Mouse (Mus musculus) MEL (cell line): ENCODE measurements around the gene Zfp3. TPM values are rescaled to one million over a fixed set of nuclear protein-coding genes. Genes with fewer than 3 reads are reported as not detected.

Source experiments
- DNase-seq: peaks from one replicate; pipeline ENCODE4 v3.0.0; 2011; ENCODE audit warnings: low read depth, low spot score
- H3K27ac ChIP-seq: 2 replicates; pipeline ENCODE4 v1.5.1; 2012; ENCODE audit warnings: low read depth, mild to moderate bottlenecking, control low read depth, low read length, moderate library complexity; ENCODE audit not compliant: control insufficient read depth
- H3K27me3 ChIP-seq, 2 experiments: fragments of 150-350 bp in 1 of 2; sonication (generic) in 1 of 2; 2 replicates each; pipeline ENCODE4 v1.6.1; 2012; ENCODE audit warnings: low read length in 2 of 2, mild to moderate bottlenecking in 2 of 2, improper control_type of control experiment in 1 of 2, moderate library complexity in 1 of 2; ENCODE audit not compliant: insufficient read depth in 2 of 2, control insufficient read depth in 1 of 2
- H3K36me3 ChIP-seq, 2 experiments: 2 replicates each; pipeline ENCODE4 v1.6.1; 2012 to 2014; ENCODE audit warnings: low read length in 2 of 2, improper control_type of control experiment in 1 of 2, inconsistent platforms in 1 of 2, mild to moderate bottlenecking in 1 of 2; ENCODE audit not compliant: insufficient read depth in 2 of 2, control insufficient read depth in 1 of 2
- H3K4me1 ChIP-seq, 2 experiments: fragments of 150-350 bp in 1 of 2; sonication (generic) in 1 of 2; 2 replicates each; pipeline ENCODE4 v1.6.1; 2012; ENCODE audit warnings: low read length in 2 of 2, improper control_type of control experiment in 1 of 2, mild to moderate bottlenecking in 1 of 2; ENCODE audit not compliant: insufficient read depth in 2 of 2, control insufficient read depth in 1 of 2
- H3K4me3 ChIP-seq, 2 experiments: fragments of 150-350 bp in 1 of 2; sonication (generic) in 1 of 2; 2 replicates each; pipeline ENCODE4 v1.5.1; 2012; ENCODE audit warnings: low read depth in 2 of 2, low read length in 2 of 2, mild to moderate bottlenecking in 2 of 2, moderate library complexity in 2 of 2, control low read depth in 1 of 2, improper control_type of control experiment in 1 of 2; ENCODE audit not compliant: control insufficient read depth in 1 of 2, insufficient read depth in 1 of 2
- H3K79me2 ChIP-seq: 2 replicates; pipeline ENCODE4 v1.6.1; 2012; ENCODE audit warnings: mild to moderate bottlenecking, low read length, moderate library complexity; ENCODE audit not compliant: control insufficient read depth, poor library complexity, insufficient read depth
- H3K9ac ChIP-seq: 2 replicates; pipeline ENCODE4 v1.6.1; 2012; ENCODE audit warnings: low read depth, mild to moderate bottlenecking, control low read depth, low read length, moderate library complexity; ENCODE audit not compliant: control insufficient read depth, poor library complexity, severe bottlenecking
- H3K9me3 ChIP-seq: fragments of 150-350 bp; sonication (generic); replicated peaks from 2 replicates; pipeline ENCODE4 v1.6.1; 2012; ENCODE audit warnings: mild to moderate bottlenecking, low read length, improper control_type of control experiment, moderate library complexity; ENCODE audit not compliant: insufficient read depth
- BHLHE40 ChIP-seq: IDR thresholded peaks from 2 replicates; pipeline ENCODE4 v1.6.1; 2012; ENCODE audit warnings: low read depth, mild to moderate bottlenecking, inconsistent platforms, low read length, improper control_type of control experiment, borderline replicate concordance
- CHD1 ChIP-seq: IDR thresholded peaks from 2 replicates; pipeline ENCODE4 v1.6.1; 2012; ENCODE audit warnings: low read depth, mild to moderate bottlenecking, inconsistent platforms, low read length, improper control_type of control experiment
- CTCF ChIP-seq, 3 experiments: IDR thresholded peaks in 2 of 3; conservative IDR thresholded peaks in 1 of 3; 2 replicates each; pipeline ENCODE4 v1.5.1; 2011 to 2012; ENCODE audit warnings: low read length in 3 of 3, low read depth in 2 of 3, mild to moderate bottlenecking in 2 of 3, improper control_type of control experiment in 1 of 3, inconsistent platforms in 1 of 3, mixed read lengths in 1 of 3, moderate library complexity in 1 of 3; ENCODE audit not compliant: control insufficient read depth in 1 of 3, insufficient read depth in 1 of 3, poor library complexity in 1 of 3, severe bottlenecking in 1 of 3
- ELF1 ChIP-seq: IDR thresholded peaks from 2 replicates; pipeline ENCODE4 v1.6.1; 2014; ENCODE audit warnings: low read depth, mild to moderate bottlenecking, inconsistent platforms, low read length, improper control_type of control experiment, moderate library complexity
- EP300 ChIP-seq, 2 experiments: IDR thresholded peaks; 2 replicates each; pipeline ENCODE4 v1.6.1; 2011; ENCODE audit warnings: improper control_type of control experiment in 2 of 2, low read length in 2 of 2, low read depth in 1 of 2, mild to moderate bottlenecking in 1 of 2
- ETS1 ChIP-seq: IDR thresholded peaks from 2 replicates; pipeline ENCODE4 v1.6.1; 2012; ENCODE audit warnings: low read depth, mild to moderate bottlenecking, inconsistent platforms, low read length, improper control_type of control experiment, moderate library complexity
- GABPA ChIP-seq: IDR thresholded peaks from 2 replicates; pipeline ENCODE4 v1.6.1; 2012; ENCODE audit warnings: low read depth, mild to moderate bottlenecking, inconsistent platforms, low read length, improper control_type of control experiment, moderate library complexity
- HCFC1 ChIP-seq: IDR thresholded peaks from 2 replicates; pipeline ENCODE4 v1.6.1; 2012; ENCODE audit warnings: low read depth, mild to moderate bottlenecking, inconsistent platforms, low read length, improper control_type of control experiment, moderate library complexity
- MAFK ChIP-seq: IDR thresholded peaks from 2 replicates; pipeline ENCODE4 v1.6.1; 2011; ENCODE audit warnings: low read depth, mild to moderate bottlenecking, low read length, improper control_type of control experiment, borderline replicate concordance
- MAX ChIP-seq: IDR thresholded peaks from 2 replicates; pipeline ENCODE4 v1.6.1; 2011; ENCODE audit warnings: low read length, improper control_type of control experiment
- MAZ ChIP-seq: IDR thresholded peaks from 2 replicates; pipeline ENCODE4 v1.6.1; 2012; ENCODE audit warnings: low read depth, mild to moderate bottlenecking, inconsistent platforms, low read length, improper control_type of control experiment
- MEF2A ChIP-seq: IDR thresholded peaks from 2 replicates; pipeline ENCODE4 v1.6.1; 2014; ENCODE audit warnings: low read depth, mild to moderate bottlenecking, inconsistent platforms, low read length, improper control_type of control experiment; ENCODE audit not compliant: poor library complexity, insufficient replicate concordance, severe bottlenecking; ENCODE audit errors: extremely low read depth
- MXI1 ChIP-seq: IDR thresholded peaks from 2 replicates; pipeline ENCODE4 v1.6.1; 2011; ENCODE audit warnings: mild to moderate bottlenecking, low read depth, low read length, improper control_type of control experiment
- MYB ChIP-seq: IDR thresholded peaks from 2 replicates; pipeline ENCODE4 v1.6.1; 2011; ENCODE audit warnings: mild to moderate bottlenecking, low read depth, low read length, improper control_type of control experiment
- MYC ChIP-seq: IDR thresholded peaks from 2 replicates; pipeline ENCODE4 v1.6.1; 2011; ENCODE audit warnings: low read depth, mild to moderate bottlenecking, low read length, improper control_type of control experiment, moderate library complexity
- NELFE ChIP-seq: IDR thresholded peaks from 2 replicates; pipeline ENCODE4 v1.6.1; 2011; ENCODE audit warnings: low read depth, low read length, improper control_type of control experiment
- NRF1 ChIP-seq: IDR thresholded peaks from 2 replicates; pipeline ENCODE4 v1.6.1; 2014; ENCODE audit warnings: low read depth, mild to moderate bottlenecking, inconsistent platforms, low read length, improper control_type of control experiment, moderate library complexity; ENCODE audit not compliant: poor library complexity, insufficient read depth, severe bottlenecking
- POLR2AphosphoS2 ChIP-seq: IDR thresholded peaks from 2 replicates; pipeline ENCODE4 v1.6.1; 2011; ENCODE audit warnings: low read length, improper control_type of control experiment
- POLR2AphosphoS5 ChIP-seq: IDR thresholded peaks from 2 replicates; pipeline ENCODE4 v1.6.1; 2012; ENCODE audit warnings: low read depth, borderline replicate concordance, mild to moderate bottlenecking, inconsistent platforms, low read length, moderate library complexity, mixed read lengths
- RAD21 ChIP-seq: IDR thresholded peaks from 2 replicates; pipeline ENCODE4 v1.6.1; 2011; ENCODE audit warnings: mild to moderate bottlenecking, low read depth, low read length, improper control_type of control experiment
- SMC3 ChIP-seq: IDR thresholded peaks from 2 replicates; pipeline ENCODE4 v1.6.1; 2011; ENCODE audit warnings: low read depth, low read length, improper control_type of control experiment
- TBP ChIP-seq: IDR thresholded peaks from 2 replicates; pipeline ENCODE4 v1.8.0; 2011; ENCODE audit warnings: low read depth, low read length, improper control_type of control experiment
- TCF12 ChIP-seq: IDR thresholded peaks from 2 replicates; pipeline ENCODE4 v1.6.1; 2014; ENCODE audit warnings: low read depth, mild to moderate bottlenecking, inconsistent platforms, low read length, improper control_type of control experiment, moderate library complexity
- UBTF ChIP-seq: IDR thresholded peaks from 2 replicates; pipeline ENCODE4 v1.6.1; 2012; ENCODE audit warnings: low read depth, mild to moderate bottlenecking, inconsistent platforms, low read length, improper control_type of control experiment, moderate library complexity, borderline replicate concordance; ENCODE audit not compliant: insufficient read depth
- USF2 ChIP-seq, 2 experiments: IDR thresholded peaks; 2 replicates each; pipeline ENCODE4 v1.6.1; 2011 to 2012; ENCODE audit warnings: improper control_type of control experiment in 2 of 2, low read length in 2 of 2, borderline replicate concordance in 1 of 2, inconsistent platforms in 1 of 2, low read depth in 1 of 2, mild to moderate bottlenecking in 1 of 2; ENCODE audit not compliant: insufficient read depth in 1 of 2
- ZC3H11A ChIP-seq: IDR thresholded peaks from 2 replicates; pipeline ENCODE4 v1.6.1; 2012; ENCODE audit warnings: low read depth, mild to moderate bottlenecking, inconsistent platforms, low read length, improper control_type of control experiment
- ZKSCAN1 ChIP-seq: IDR thresholded peaks from 2 replicates; pipeline ENCODE4 v1.6.1; 2012; ENCODE audit warnings: low read depth, mild to moderate bottlenecking, inconsistent platforms, low read length, improper control_type of control experiment, moderate library complexity
- ZMIZ1 ChIP-seq: IDR thresholded peaks from 2 replicates; pipeline ENCODE4 v1.6.1; 2012; ENCODE audit warnings: low read depth, mild to moderate bottlenecking, inconsistent platforms, low read length, improper control_type of control experiment, moderate library complexity
- polyA plus RNA-seq, 2 experiments: library from polyadenylated mRNA; stranded (reverse) in 1 of 2; unstranded in 1 of 2; fragments of >175 nt in 1 of 2; fragments of >200 nt in 1 of 2; gene quantifications; 2 replicates each; pipeline versions ENCODE4 v1.2.1 to v1.2.4; 2012; ENCODE audit warnings: low replicate concordance in 2 of 2, low read depth in 1 of 2; ENCODE audit not compliant: insufficient read length in 2 of 2, insufficient read depth in 1 of 2, missing spikeins in 1 of 2
- total RNA-seq: library from RNA; depleted of rRNA; stranded (reverse); fragments of 300-350 nt; gene quantifications from 2 replicates; pipeline ENCODE4 v1.2.3, GENCODE M21; 2012

The Zfp3 gene
- total and polyA plus RNA-seq, 3 experiments = 1.5 to 1.9 TPM; not detected in 1

DNA sequence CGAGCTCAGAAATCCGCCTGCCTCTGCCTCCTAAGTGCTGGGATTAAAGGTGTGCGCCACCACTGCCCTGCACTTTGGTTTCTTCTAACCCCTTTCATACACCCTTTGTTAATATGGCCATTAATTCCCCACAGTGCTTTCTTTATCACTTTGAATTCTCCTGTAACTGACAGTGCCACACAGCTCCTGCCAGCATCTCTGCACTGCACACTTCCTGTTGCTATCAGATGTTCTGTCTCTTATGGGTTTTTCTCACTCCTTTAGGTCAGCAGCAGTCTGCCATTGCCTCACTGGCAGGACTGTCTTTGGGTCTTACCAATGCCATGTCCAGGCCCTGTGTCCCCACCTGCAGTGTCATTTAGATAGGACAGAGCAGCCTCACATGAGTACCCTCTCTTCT lies 6.8 kb downstream of the Zfp3 start:
- H3K9ac ChIP-seq = no peak overlapping the region
- H3K36me3 ChIP-seq = peaks cover 0 to 2% of the 10 kb centered on the region in 2 experiments; a peak in 1 of 4 replicates
- H3K4me1 ChIP-seq = peaks cover 0 to 8% of the 10 kb centered on the region in 2 experiments; a peak in 2 of 4 replicates
- no peak for DNase-seq
- no peak overlapping the region for H3K27ac ChIP-seq
- no peak for TF ChIP-seq USF2 (IDR thresholded peaks at IDR 0.05; ENCODE audit: borderline replicate concordance in 1 of 2, insufficient read depth in 1 of 2, low read depth in 1 of 2, low read length in 2 of 2)
- TF ChIP-seq RAD21 = no peak
- no peak for TF ChIP-seq POLR2AphosphoS2
- TF ChIP-seq MAZ = no peak
- TF ChIP-seq POLR2AphosphoS5 = no peak
- TF ChIP-seq ZMIZ1 = no peak
- TF ChIP-seq ETS1 = no peak
- TF ChIP-seq GABPA = no peak
- no peak for TF ChIP-seq HCFC1
- no peak for TF ChIP-seq CHD1
- TF ChIP-seq MXI1 = no peak
- no peak for TF ChIP-seq EP300 (IDR thresholded peaks at IDR 0.05; ENCODE audit: low read depth in 1 of 2, low read length in 2 of 2)
- TF ChIP-seq MYC = no peak
- no peak for TF ChIP-seq ZC3H11A
- no peak for TF ChIP-seq NELFE
- TF ChIP-seq NRF1 = no peak
- TF ChIP-seq MAX = no peak
- no peak overlapping the region for H3K4me3 ChIP-seq
- no peaks in the 10 kb centered on the region for H3K79me2 ChIP-seq
- no peaks in the 10 kb centered on the region for H3K27me3 ChIP-seq
- no peaks in the 10 kb centered on the region for H3K9me3 ChIP-seq

DNA sequence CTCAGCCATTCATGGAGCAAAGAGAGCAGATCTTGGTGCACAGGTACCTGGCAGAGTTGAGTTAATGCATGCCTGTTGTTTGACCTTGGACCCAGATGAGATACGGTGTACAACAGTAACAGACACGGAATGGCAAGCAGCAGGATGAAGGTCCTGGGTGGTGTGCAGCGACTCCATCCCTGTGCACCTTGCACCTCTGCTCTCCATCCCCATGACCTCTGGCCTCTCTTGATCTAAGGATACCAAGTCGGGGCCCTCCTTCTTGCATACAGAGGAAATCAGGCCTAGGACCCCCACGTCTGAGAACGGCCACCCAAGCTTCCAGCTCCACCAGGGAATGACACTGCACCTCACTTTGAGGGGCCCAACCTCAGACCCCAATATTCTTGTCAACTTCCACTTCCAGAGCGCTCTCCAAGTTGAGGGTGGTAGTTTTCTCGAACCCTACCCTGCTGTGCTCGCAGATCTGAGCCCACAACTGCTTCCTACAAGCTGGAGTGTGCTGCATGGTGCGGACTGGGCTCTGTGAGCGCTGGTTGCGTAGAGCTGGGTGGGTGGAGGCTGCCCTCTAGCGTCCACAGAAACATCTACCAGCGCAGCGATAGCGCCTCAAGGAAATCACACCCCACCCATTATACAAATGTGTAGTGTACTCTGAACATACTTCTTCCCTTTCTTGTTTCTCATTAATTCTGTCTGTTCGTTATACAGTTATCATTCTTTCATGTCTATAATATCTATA lies 13.0 kb downstream of the Zfp3 start:
- Histone ChIP-seq H3K4me3 (no peak overlapping the region), H3K79me2 (no peaks in the 10 kb centered on the region)
- DNase-seq = peak; percentile 91
- no peak for TF ChIP-seq TCF12
- TF ChIP-seq UBTF = no peak
- no peak for TF ChIP-seq CHD1
- TF ChIP-seq MYB = no peak
- no peak for TF ChIP-seq EP300 (IDR thresholded peaks at IDR 0.05; ENCODE audit: low read depth in 1 of 2, low read length in 2 of 2)
- peak; percentile 88 to 99 (median 94) for TF ChIP-seq CTCF (IDR thresholded peaks at IDR 0.05 in 2 of 3, conservative IDR thresholded peaks at IDR 0.05 in 1 of 3; ENCODE audit: control insufficient read depth in 1 of 3, insufficient read depth in 1 of 3, low read depth in 2 of 3, low read length in 3 of 3, poor library complexity in 1 of 3, severe bottlenecking in 1 of 3)
- no peak for TF ChIP-seq MXI1
- no peak for TF ChIP-seq MAFK
- TF ChIP-seq TBP = peak; percentile 46; the same call in 1 of the 2 replicates
- no peak for TF ChIP-seq ZMIZ1
- TF ChIP-seq HCFC1 = 0 out of 2 replicates have a peak, but pooled peaks have one; percentile 30
- TF ChIP-seq BHLHE40 = no peak
- no peak for TF ChIP-seq USF2 (IDR thresholded peaks at IDR 0.05; ENCODE audit: borderline replicate concordance in 1 of 2, insufficient read depth in 1 of 2, low read depth in 1 of 2, low read length in 2 of 2)
- TF ChIP-seq ZKSCAN1 = no peak
- TF ChIP-seq SMC3 = peak; percentile 85
- TF ChIP-seq ELF1 = peak; percentile 40; the same call in 1 of the 2 replicates
- no peak for TF ChIP-seq ETS1
- TF ChIP-seq ZC3H11A = peak; percentile 78
- TF ChIP-seq MEF2A = no peak

More for the DNA sequence above, 13.0 kb downstream of the Zfp3 start:
- no peaks in the 10 kb centered on the region for H3K27me3 ChIP-seq
- H3K4me1 ChIP-seq = peaks cover 0 to 5% of the 10 kb centered on the region in 2 experiments; a peak in 2 of 4 replicates
- peaks cover 0 to 2% of the 10 kb centered on the region in 2 experiments; a peak in 2 of 4 replicates for H3K36me3 ChIP-seq
- peak overlapping the region; percentile 17 for H3K9ac ChIP-seq
- H3K27ac ChIP-seq = no peak overlapping the region
- H3K9me3 ChIP-seq = no peaks in the 10 kb centered on the region
